Mouse (Mus musculus) bone marrow, adult 2 months (tissue): ENCODE results near the gene Brf1. TPM values are rescaled to one million over a fixed set of nuclear protein-coding genes. Genes with fewer than 3 reads are reported as not detected.

Source experiments
- H3K27ac ChIP-seq: fragments of 200-500 bp; 2 replicates; pipeline ENCODE4 v1.5.1; 2012; ENCODE audit warnings: low read depth, mild to moderate bottlenecking, control low read depth, inconsistent platforms, low read length; ENCODE audit not compliant: control insufficient read depth, poor library complexity, insufficient read depth
- H3K4me1 ChIP-seq: fragments of 200-500 bp; 2 replicates; pipeline ENCODE4 v1.6.1; 2011; ENCODE audit warnings: low read length; ENCODE audit not compliant: control insufficient read depth, insufficient read depth
- H3K4me3 ChIP-seq: fragments of 200-500 bp; replicated peaks from 2 replicates; pipeline ENCODE3; 2011; ENCODE audit warnings: mild to moderate bottlenecking, low read depth, low read length, control low read depth; ENCODE audit not compliant: control insufficient read depth
- CTCF ChIP-seq: fragments of 200-500 bp; IDR thresholded peaks from 2 replicates; pipeline ENCODE4 v1.5.1; 2011; ENCODE audit warnings: low read length, control low read depth; ENCODE audit not compliant: control insufficient read depth, insufficient read depth
- POLR2A ChIP-seq: fragments of 200-500 bp; IDR thresholded peaks from 2 replicates; pipeline ENCODE4 v1.6.1; 2011; ENCODE audit warnings: low read depth, mild to moderate bottlenecking, control low read depth, low read length, borderline replicate concordance; ENCODE audit not compliant: control insufficient read depth
- WGBS: fragments of 180-500 bp; shearing (Covaris S2); methylation state at CpG from one replicate; pipeline ENCODE4 v1.1.7; 2018; 5-methylcytosine and 5-hydroxymethylcytosine counted together
- polyA plus RNA-seq: library from polyadenylated mRNA; stranded (reverse); fragments of >200 nt; gene quantifications from 2 replicates; pipeline ENCODE4 v1.2.4, GENCODE M21; 2011; ENCODE audit warnings: low replicate concordance; ENCODE audit not compliant: missing spikeins, insufficient read depth, insufficient read length

Gene Brf1
- polyA plus RNA-seq, 1 experiment = 94.0 TPM

- Histone ChIP-seq H3K4me1 (no peaks in the 10 kb centered on the region; the same call in 1 of the 2 replicates), H3K4me3 (no peak overlapping the region), H3K27ac (no peak overlapping the region)
- WGBS = 91% methylated on average over 2 of the region's 2 CpGs
- TF ChIP-seq POLR2A (no peak), CTCF (no peak)
Measured at GRCm38 (mm10) chr12:112982031-112982430, 18.5 kb downstream of the Brf1 start.

- Histone ChIP-seq H3K4me1 (no peaks in the 10 kb centered on the region; the same call in 1 of the 2 replicates), H3K4me3 (peak overlapping the region; percentile 80), H3K27ac (no peak overlapping the region; the same call in 1 of the 2 replicates)
- no peak for TF ChIP-seq CTCF
- no peak for TF ChIP-seq POLR2A
- WGBS = 79% methylated on average over 12 of the region's 12 CpGs
Measured at GRCm38 (mm10) chr12:112977156-112977555, 23.3 kb downstream of the Brf1 start.

GRCm38 (mm10) chr12:112976371-112977073 lies 24.0 kb downstream of the Brf1 start, which contains the start of gene Btbd6:
Gene Btbd6, plus strand, starts transcription at chr12:112976482.
- peak within 1 kb of the TSS; percentile 79 for H3K27ac ChIP-seq
- peak within 1 kb of the TSS; percentile 80 for H3K4me3 ChIP-seq
- no peaks in the 10 kb centered on the region; the same call in 1 of the 2 replicates for H3K4me1 ChIP-seq
- WGBS = under 1% methylated on average over 80 of the region's 80 CpGs
- TF ChIP-seq CTCF (peak; percentile 35; the same call in 1 of the 2 replicates), POLR2A (peak; percentile 52; the same call in 1 of the 2 replicates)

- WGBS = 90% methylated on average over 9 of the region's 9 CpGs
- Histone ChIP-seq H3K27ac (no peak overlapping the region), H3K4me3 (no peak overlapping the region), H3K4me1 (no peaks in the 10 kb centered on the region; the same call in 1 of the 2 replicates)
- no peak for TF ChIP-seq POLR2A
- no peak for TF ChIP-seq CTCF
Measured at GRCm38 (mm10) chr12:112974736-112975135, 25.8 kb downstream of the Brf1 start.

- Histone ChIP-seq H3K4me1 (no peaks in the 10 kb centered on the region), H3K27ac (no peak overlapping the region), H3K4me3 (no peak overlapping the region)
- TF ChIP-seq CTCF (no peak), POLR2A (no peak)
- WGBS = 80% methylated on average over 6 of the region's 6 CpGs
Measured at GRCm38 (mm10) chr12:112969616-112970015, 30.9 kb downstream of the Brf1 start.

GRCm38 (mm10) chr12:112968943-112969342 lies 31.6 kb downstream of the Brf1 start:
- Histone ChIP-seq H3K4me1 (no peaks in the 10 kb centered on the region), H3K27ac (no peak overlapping the region), H3K4me3 (no peak overlapping the region)
- WGBS = 91% methylated on average over 8 of the region's 8 CpGs
- TF ChIP-seq POLR2A = no peak
- TF ChIP-seq CTCF = no peak

- no peak overlapping the region for H3K4me3 ChIP-seq
- H3K4me1 ChIP-seq = no peaks in the 10 kb centered on the region
- no peak for TF ChIP-seq POLR2A
- no peak for TF ChIP-seq CTCF
- WGBS = 93% methylated on average over 13 of the region's 13 CpGs
- no peak overlapping the region for H3K27ac ChIP-seq
Measured at GRCm38 (mm10) chr12:112965783-112966182, 34.7 kb downstream of the Brf1 start.

GRCm38 (mm10) chr12:112961872-112962271 lies 38.6 kb downstream of the Brf1 start:
- Histone ChIP-seq H3K4me3 (no peak overlapping the region), H3K27ac (no peak overlapping the region), H3K4me1 (no peaks in the 10 kb centered on the region; the same call in 1 of the 2 replicates)
- TF ChIP-seq CTCF (no peak), POLR2A (no peak)
- 88% methylated on average over 5 of the region's 5 CpGs for WGBS
